Mouse (Mus musculus): ENCODE measurements around the gene Polr3h. TPM values are rescaled to one million over a fixed set of nuclear protein-coding genes. Genes with fewer than 3 reads are reported as not detected.

Gene Polr3h
- polyA plus RNA-seq, 1 experiment from 2014 or later = 82.6 TPM

DNA sequence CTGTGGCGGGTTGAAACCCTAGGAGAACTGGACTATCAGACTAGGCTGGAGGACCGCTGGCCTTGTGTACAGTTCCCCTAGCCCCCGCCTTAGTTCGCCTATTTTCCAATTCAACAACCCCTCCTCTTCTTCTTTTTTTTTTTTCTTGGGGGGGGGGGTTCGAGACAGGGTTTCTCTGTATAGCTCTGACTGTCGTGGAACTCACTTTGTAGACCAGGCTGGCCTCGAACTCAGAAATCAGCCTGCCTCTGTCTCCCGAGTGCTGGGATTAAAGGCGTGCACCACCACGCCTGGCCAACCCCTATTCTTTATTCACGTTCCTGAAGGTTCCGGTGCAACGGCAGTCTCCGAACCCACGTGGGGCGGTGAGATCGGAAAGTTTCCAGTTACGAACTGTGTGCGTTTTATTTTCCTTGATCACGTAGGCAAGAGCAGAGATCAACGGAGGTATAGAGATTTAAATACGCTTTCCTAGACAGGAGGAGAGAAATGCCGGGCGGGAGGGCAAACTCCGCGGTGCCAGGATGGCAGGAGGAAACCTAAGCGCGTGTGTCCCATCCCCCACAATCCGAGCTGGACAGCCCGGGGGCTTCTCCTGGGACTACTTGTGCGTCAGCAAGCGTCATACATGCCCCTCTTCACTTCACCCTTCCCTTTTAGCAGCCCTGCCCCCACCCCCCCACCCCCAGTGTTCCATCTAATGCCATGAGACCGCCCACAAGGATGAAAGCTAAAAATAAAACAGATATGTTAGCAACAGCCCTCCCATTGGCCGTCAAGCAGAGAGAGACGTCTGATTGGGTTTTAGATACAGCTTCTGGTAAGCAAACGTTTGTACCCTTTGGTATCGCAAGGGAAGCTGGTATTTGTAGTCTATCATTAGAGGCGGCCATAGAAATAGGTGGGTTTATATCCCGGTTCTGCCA lies 66.4 kb downstream of the Polr3h start:
- Histone ChIP-seq H3K9me3 (replicated peaks) (no peaks in the 10 kb centered on the region), H3K4me3 (replicated peaks) (peak overlapping the region; percentile 85), H3K27me3 (no peaks in the 10 kb centered on the region), H3K27ac (peak overlapping the region; percentile 95), H3K4me1 (replicated peaks) (peaks cover 51% of the 10 kb centered on the region), H3K9ac (peak overlapping the region; percentile 86), H3K36me3 (peaks cover 10% of the 10 kb centered on the region), H3K4me2 (peak overlapping the region; percentile 92)
- WGBS (ENCODE audit: insufficient replicate concordance) = 1% methylated on average over 39 of the region's 39 CpGs
- peak; percentile 67 for ATAC-seq (ENCODE audit: low read depth)
- DNase-seq = peak; percentile 76

DNA sequence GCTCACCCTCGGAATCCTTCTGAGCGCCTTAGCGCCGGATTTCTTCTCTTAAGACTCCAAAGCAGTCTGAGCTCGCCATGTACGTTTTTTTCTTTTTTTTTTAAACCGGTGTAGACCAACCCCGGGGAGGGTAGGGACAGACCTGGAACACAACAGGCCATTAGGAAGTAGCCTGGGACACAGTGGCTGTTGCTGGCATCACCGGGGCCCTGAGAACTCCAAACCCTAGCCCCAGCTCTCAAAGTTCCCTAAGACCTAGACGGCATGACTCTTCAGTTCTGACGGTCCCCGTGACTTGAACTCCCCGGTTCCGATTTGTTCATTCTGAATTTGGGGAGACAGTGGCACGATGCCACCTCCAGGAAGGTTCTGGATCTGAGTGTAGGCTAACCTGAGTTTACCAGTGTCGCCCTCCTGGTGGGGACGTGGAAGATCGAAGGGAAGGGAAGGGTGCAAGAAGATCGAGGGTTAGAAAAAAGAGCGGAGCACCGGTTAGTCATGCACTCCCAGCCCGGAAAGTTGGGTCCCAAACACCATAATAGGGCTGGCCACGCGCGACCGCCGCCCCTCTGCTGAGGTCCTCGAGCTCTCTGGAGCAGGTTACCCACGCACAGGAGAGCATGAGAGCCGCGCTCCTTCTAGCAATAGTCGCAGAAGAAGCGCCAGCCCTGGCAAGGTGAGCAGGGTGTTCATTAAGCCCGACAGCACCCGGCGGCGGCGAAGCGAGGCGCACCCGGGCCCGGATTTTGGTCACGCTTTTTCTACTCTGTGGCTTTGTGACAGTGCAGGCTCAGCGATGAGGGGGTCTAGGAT lies 67.3 kb downstream of the Polr3h start, which contains the start of gene Tob2:
Tob2 (minus strand) TSS at position 280 of the 813 bp plus-strand sequence.
- Histone ChIP-seq H3K27ac (peak within 1 kb of the TSS; percentile 95), H3K9me3 (replicated peaks) (no peaks in the 10 kb centered on the region), H3K27me3 (no peaks in the 10 kb centered on the region), H3K4me3 (replicated peaks) (peak within 1 kb of the TSS; percentile 85), H3K9ac (peak within 1 kb of the TSS; percentile 86), H3K36me3 (peaks cover 9% of the 10 kb centered on the region), H3K4me2 (peak within 1 kb of the TSS; percentile 92), H3K4me1 (replicated peaks) (peaks cover 51% of the 10 kb centered on the region)
- DNase-seq (peak; percentile 58), ATAC-seq (ENCODE audit: low read depth) (peak; percentile 3; the same call in 1 of the 2 replicates)
- under 1% methylated on average over 44 of the region's 44 CpGs for WGBS (ENCODE audit: insufficient replicate concordance)

DNA sequence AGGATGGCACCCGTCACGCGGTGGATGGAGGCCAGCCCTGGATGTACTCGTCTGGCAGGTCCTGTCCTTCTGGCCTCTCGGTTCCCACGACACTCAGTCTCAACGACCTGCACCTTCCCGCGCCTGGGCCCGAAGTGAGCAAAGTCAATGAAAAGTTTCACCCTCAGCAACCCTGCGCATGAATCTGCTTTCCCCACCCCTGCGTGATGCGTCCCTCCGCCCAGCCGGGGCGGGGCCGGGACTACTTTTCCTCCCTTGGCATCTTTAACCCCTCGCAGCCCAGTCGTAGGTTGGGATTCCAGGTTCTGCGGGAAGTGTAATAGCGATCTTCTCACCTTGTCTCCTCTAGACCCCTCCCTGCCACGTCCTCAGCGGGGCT lies 67.9 kb downstream of the Polr3h start:
- peak overlapping the region; percentile 92 for H3K4me2 ChIP-seq
- H3K27me3 ChIP-seq = no peaks in the 10 kb centered on the region
- peaks cover 13% of the 10 kb centered on the region for H3K36me3 ChIP-seq
- ATAC-seq (ENCODE audit: low read depth) (peak; percentile 21), DNase-seq (peak; percentile 84)
- peaks cover 52% of the 10 kb centered on the region for H3K4me1 ChIP-seq (replicated peaks)
- WGBS (ENCODE audit: insufficient replicate concordance) = under 1% methylated on average over 23 of the region's 23 CpGs
- H3K9ac ChIP-seq = peak overlapping the region; percentile 86
- H3K4me3 ChIP-seq (replicated peaks) = peak overlapping the region; percentile 85
- H3K27ac ChIP-seq = peak overlapping the region; percentile 95
- no peaks in the 10 kb centered on the region for H3K9me3 ChIP-seq (replicated peaks)

DNA sequence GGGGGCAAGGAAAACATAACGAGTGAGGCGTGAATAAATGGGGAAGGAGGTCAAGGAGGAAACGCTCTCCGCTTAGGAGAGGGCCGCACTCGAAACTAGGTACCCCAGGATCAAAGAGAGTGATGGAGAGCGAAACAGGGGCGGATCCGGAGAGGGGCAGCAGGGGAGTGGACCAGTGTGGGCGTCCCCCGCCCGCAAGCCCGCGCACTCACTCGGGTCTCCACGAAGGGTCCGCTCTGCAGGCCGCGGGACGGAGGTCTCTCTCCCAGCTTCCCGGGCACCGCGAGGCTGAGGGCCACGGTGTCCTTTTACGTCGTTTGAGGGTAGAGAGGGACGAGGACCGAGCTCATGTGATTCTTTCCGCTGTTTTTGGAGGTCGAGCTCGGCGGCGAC lies 68.3 kb downstream of the Polr3h start:
- Histone ChIP-seq H3K4me2 (peak overlapping the region; percentile 92), H3K36me3 (peaks cover 13% of the 10 kb centered on the region), H3K4me3 (replicated peaks) (peak overlapping the region; percentile 85), H3K9me3 (replicated peaks) (no peaks in the 10 kb centered on the region), H3K4me1 (replicated peaks) (peaks cover 56% of the 10 kb centered on the region), H3K27me3 (no peaks in the 10 kb centered on the region), H3K27ac (peak overlapping the region; percentile 95), H3K9ac (peak overlapping the region; percentile 86)
- under 1% methylated on average over 33 of the region's 33 CpGs for WGBS (ENCODE audit: insufficient replicate concordance)
- DNase-seq (no peak), ATAC-seq (ENCODE audit: low read depth) (peak; percentile 20; the same call in 1 of the 2 replicates)

DNA sequence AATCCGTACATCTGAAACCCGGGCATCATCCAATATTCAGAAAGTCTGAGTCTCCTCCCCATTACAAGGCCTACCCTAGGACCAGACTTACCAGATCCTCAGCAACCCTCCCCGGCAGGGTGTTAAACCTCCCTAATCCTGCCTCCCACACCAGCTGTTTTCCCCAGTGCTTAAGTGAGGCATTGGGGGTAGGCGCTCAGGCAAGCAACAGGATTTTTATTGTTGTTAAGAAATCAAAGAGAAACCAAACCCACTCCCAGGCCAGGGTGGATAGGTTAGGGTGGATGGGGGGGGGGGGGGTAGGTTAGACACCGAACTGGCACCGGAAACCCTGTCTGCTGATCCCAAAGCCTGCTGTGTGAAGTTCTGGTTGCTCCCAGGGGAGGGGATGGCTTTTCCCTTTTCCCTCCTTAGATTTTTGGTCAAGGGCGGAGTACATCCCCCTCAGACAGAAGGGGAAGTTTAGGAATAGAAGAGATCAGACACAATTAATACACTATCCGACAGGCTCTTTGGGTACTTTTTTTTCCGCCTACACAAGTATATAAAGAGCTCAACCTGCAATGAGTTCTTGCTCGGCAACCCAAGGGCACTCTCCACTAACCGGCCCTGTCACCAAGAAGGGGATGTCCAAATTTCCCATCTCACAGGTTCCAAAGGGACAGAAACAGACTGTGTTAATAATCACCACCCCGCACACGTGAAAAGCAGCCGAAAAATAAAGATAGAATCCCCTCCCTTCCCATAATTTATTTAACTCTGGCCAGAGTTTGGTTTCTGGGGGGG lies 68.9 kb downstream of the Polr3h start:
- Histone ChIP-seq H3K9me3 (replicated peaks) (no peaks in the 10 kb centered on the region), H3K27ac (peak overlapping the region; percentile 95), H3K4me2 (peak overlapping the region; percentile 92), H3K36me3 (peaks cover 18% of the 10 kb centered on the region), H3K4me3 (replicated peaks) (peak overlapping the region; percentile 85), H3K9ac (peak overlapping the region; percentile 86), H3K27me3 (no peaks in the 10 kb centered on the region), H3K4me1 (replicated peaks) (peaks cover 61% of the 10 kb centered on the region)
- ATAC-seq (ENCODE audit: low read depth) (no peak), DNase-seq (no peak)
- under 1% methylated on average over 14 of the region's 14 CpGs for WGBS (ENCODE audit: insufficient replicate concordance)

DNA sequence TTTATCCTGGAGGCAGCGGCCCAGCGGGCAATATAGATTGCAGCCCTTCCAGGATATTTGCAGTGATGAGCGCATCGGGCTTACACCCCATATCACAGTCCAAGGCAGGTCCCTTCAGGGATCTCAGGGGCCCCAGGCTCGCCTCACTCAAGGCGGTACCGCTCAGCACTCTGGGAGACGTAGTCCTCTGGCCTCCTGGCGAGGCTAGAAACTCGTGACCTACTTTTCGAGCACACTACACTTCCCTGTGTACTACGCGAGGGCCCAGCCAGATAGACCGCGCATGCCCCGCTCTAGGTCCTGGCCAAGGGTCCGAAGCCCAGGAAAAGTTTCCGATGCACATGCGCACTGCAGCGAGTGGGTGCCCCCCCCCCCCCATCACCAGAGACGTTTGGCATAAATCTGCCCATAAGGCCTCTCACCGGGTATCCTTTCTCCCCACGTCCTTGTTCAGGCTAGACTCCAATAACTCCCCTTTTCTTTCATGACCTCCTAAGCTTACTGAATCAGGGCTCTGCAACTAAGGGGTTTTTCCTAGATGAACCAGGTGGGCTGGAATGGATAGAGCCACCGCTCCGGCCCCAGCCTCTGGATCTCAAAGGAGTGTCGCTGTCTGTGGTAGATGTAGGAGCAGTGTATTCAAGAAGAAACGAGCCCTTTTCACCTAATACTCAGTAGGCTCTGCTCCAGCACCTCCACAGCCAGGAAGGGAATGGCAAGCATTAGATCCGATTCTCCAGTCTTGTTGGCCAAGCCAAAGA lies 69.8 kb downstream of the Polr3h start:
- Histone ChIP-seq H3K4me1 (replicated peaks) (peaks cover 60% of the 10 kb centered on the region), H3K4me3 (replicated peaks) (peak overlapping the region; percentile 85), H3K27me3 (no peaks in the 10 kb centered on the region), H3K36me3 (peaks cover 27% of the 10 kb centered on the region), H3K9me3 (replicated peaks) (no peaks in the 10 kb centered on the region), H3K4me2 (peak overlapping the region; percentile 92), H3K9ac (peak overlapping the region; percentile 86), H3K27ac (peak overlapping the region; percentile 95)
- WGBS (ENCODE audit: insufficient replicate concordance) = 1% methylated on average over 28 of the region's 28 CpGs
- DNase-seq (peak; percentile 88), ATAC-seq (ENCODE audit: low read depth) (peak; percentile 91)

DNA sequence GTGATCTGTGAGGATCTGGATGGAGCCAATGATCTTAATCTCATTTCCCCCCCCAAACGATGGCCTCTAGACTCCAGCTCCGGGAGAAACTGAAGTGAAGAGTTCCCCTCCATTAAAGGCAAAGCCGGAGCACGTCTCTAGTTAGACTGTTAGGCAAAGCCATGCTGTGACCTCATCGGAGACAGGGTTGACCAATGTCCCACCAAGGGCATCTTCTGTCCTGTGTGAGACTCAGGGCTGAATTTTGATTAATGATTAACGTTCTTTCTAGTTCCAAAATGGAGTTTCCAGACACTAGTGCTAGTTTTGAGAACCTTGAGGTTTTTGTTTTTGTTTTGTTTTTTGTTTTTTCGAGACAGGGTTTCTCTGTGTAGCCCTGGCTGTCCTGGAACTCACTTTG lies 73.0 kb downstream of the Polr3h start:
- ATAC-seq (ENCODE audit: low read depth) = no peak
- H3K4me3 ChIP-seq (replicated peaks) = no peak overlapping the region
- no peak for DNase-seq
- 0 out of 2 replicates have a peak overlapping the region, but pooled peaks have one; percentile 12 for H3K4me2 ChIP-seq
- peak overlapping the region; percentile 72 for H3K27ac ChIP-seq
- H3K4me1 ChIP-seq (replicated peaks) = peaks cover 41% of the 10 kb centered on the region
- no peak overlapping the region for H3K9ac ChIP-seq
- no peaks in the 10 kb centered on the region for H3K9me3 ChIP-seq (replicated peaks)
- peaks cover 55% of the 10 kb centered on the region for H3K36me3 ChIP-seq
- 71% methylated on average over 7 of the region's 7 CpGs for WGBS (ENCODE audit: insufficient replicate concordance)
- H3K27me3 ChIP-seq = no peaks in the 10 kb centered on the region

DNA sequence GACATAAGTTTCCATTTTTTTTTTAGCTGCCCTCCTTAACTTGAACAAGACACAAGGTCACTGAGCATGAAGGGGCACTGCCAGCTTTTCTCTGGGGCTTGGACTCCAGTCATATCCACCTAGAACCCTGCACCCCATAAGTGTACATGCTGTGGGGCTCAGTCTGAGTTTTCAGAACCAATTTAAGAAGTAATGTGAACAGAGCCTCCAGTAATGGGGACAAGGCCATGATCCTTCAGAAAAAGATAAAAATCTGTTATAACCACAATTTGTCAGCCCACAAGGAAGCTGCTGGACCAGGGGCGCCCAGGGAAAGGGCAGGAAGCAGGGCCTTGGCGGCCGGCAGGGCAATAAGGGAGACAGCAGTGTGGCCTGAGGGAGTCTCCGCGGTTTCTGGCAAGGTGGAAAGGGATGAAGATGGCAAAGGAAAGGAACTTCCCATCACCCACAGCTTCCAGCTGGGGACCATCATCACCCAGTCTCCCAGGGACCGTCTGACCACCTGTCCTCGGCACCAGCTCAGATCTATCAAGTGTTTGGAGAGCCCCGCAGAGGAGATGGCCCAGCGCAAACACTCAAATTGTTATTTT lies 73.5 kb downstream of the Polr3h start:
- Histone ChIP-seq H3K4me3 (replicated peaks) (no peak overlapping the region), H3K9ac (no peak overlapping the region), H3K27ac (peak overlapping the region; percentile 72), H3K4me2 (0 out of 2 replicates have a peak overlapping the region, but pooled peaks have one; percentile 12), H3K36me3 (peaks cover 61% of the 10 kb centered on the region), H3K4me1 (replicated peaks) (peaks cover 46% of the 10 kb centered on the region), H3K27me3 (no peaks in the 10 kb centered on the region), H3K9me3 (replicated peaks) (no peaks in the 10 kb centered on the region)
- WGBS (ENCODE audit: insufficient replicate concordance) = 85% methylated on average over 9 of the region's 9 CpGs
- DNase-seq (no peak), ATAC-seq (ENCODE audit: low read depth) (no peak)

DNA sequence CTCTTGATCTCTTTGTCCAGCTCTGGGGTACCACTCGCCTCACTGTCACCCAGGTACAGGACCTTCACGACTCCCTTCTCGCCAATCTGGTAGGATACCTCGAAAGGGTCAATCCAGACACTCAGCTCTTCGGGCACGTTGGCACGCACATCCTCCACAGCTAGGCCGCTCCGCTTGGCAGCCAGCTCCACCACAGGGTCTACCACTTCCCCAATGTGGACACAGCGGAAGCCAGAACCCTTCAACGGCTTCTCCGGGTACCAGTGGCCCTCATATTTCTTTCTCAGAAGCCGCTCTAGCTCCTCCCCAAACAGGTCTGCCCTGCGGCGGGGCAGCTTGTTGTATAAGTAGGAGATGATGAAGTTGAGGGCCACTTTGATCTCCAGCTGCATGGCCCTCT lies 74.7 kb downstream of the Polr3h start:
- Histone ChIP-seq H3K9ac (no peak overlapping the region), H3K4me2 (no peak overlapping the region), H3K27me3 (no peaks in the 10 kb centered on the region), H3K4me3 (replicated peaks) (no peak overlapping the region), H3K36me3 (peaks cover 68% of the 10 kb centered on the region), H3K27ac (no peak overlapping the region), H3K9me3 (replicated peaks) (no peaks in the 10 kb centered on the region), H3K4me1 (replicated peaks) (peaks cover 37% of the 10 kb centered on the region)
- DNase-seq = no peak
- 87% methylated on average over 15 of the region's 15 CpGs for WGBS (ENCODE audit: insufficient replicate concordance)
- ATAC-seq (ENCODE audit: low read depth) = no peak

DNA sequence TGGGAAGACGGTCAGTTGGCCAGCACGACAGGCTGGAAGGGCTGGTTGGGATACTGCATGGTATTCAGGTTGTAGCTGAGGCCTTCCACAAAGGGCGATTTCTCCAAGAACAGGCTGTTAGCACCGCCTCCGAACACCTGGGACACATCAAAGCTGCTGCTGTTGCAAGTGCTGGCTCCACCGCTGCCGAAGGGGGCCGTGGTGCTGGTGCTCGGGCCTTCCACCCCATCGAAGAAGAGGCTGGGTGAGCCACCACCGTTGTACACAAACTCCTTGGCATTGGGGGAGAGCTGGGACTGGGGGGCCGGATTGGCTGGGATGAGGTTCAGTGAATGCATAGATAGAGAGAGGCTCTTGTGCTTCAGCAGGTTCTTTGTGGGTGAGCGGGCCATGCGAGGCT lies 75.3 kb downstream of the Polr3h start:
- H3K9ac ChIP-seq = no peak overlapping the region
- ATAC-seq (ENCODE audit: low read depth) (no peak), DNase-seq (no peak)
- H3K4me2 ChIP-seq = no peak overlapping the region
- H3K27ac ChIP-seq = no peak overlapping the region
- H3K27me3 ChIP-seq = no peaks in the 10 kb centered on the region
- H3K36me3 ChIP-seq = peaks cover 68% of the 10 kb centered on the region
- no peaks in the 10 kb centered on the region for H3K9me3 ChIP-seq (replicated peaks)
- H3K4me3 ChIP-seq (replicated peaks) = no peak overlapping the region
- peaks cover 40% of the 10 kb centered on the region for H3K4me1 ChIP-seq (replicated peaks)
- 86% methylated on average over 14 of the region's 14 CpGs for WGBS (ENCODE audit: insufficient replicate concordance)

All from liver, embryonic 13.5 days (tissue).